Mouse (Mus musculus): ENCODE measurements around the gene Pafah1b2. TPM values are rescaled to one million over a fixed set of nuclear protein-coding genes. Genes with fewer than 3 reads are reported as not detected.

Gene Pafah1b2
- polyA plus RNA-seq, 1 experiment from 2014 or later: 224 TPM

DNA sequence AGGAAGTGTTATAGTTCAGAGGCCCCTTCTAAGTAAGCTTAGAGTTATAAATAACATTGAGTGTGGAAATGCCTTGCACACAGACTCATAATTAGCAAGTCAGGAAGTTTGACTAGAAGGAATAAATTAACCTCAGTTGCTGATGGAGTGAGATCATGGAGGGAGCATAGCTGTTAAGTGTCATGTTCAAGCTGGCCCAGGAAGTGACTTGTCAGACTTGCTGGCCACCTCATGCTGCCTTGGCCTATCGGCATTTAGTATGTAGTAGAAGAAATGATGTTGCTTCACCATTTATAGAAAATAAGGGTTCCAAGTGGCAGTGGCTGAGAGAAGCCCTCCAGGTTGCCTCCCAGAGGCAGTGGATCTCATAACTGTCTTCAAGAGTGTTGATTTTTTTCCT, 20.6 kb upstream of the Pafah1b2 start:
- Histone ChIP-seq H3K4me3 (ENCODE audit: low read depth, low read length) (no peak overlapping the region), H3K27me3 (ENCODE audit: control insufficient read depth, insufficient read depth, low read length) (no peaks in the 10 kb centered on the region), H3K36me3 (ENCODE audit: control insufficient read depth, insufficient read depth, low read length) (no peaks in the 10 kb centered on the region), H3K9ac (ENCODE audit: low read length) (no peak overlapping the region), H3K27ac (replicated peaks; ENCODE audit: low read depth, low read length) (no peak overlapping the region), H3K9me3 (ENCODE audit: control insufficient read depth, low read length) (no peaks in the 10 kb centered on the region), H3K4me2 (ENCODE audit: low read depth, severe bottlenecking) (no peak overlapping the region), H3K4me1 (ENCODE audit: control insufficient read depth, insufficient read depth, low read length) (peaks cover 18% of the 10 kb centered on the region)
- DNase-seq (ENCODE audit: low spot score) (no peak), ATAC-seq (ENCODE audit: insufficient number of reproducible peaks, low FRiP score, low TSS enrichment, low read depth) (no peak)
- 23% methylated on average over 1 of the region's 1 CpGs for WGBS

- H3K4me1 ChIP-seq (ENCODE audit: control insufficient read depth, insufficient read depth, low read length): peaks cover 18% of the 10 kb centered on the region
These were observed 19.7 kb upstream of the Pafah1b2 start for GRCm38 (mm10) chr9:46032190-46032589.

DNA sequence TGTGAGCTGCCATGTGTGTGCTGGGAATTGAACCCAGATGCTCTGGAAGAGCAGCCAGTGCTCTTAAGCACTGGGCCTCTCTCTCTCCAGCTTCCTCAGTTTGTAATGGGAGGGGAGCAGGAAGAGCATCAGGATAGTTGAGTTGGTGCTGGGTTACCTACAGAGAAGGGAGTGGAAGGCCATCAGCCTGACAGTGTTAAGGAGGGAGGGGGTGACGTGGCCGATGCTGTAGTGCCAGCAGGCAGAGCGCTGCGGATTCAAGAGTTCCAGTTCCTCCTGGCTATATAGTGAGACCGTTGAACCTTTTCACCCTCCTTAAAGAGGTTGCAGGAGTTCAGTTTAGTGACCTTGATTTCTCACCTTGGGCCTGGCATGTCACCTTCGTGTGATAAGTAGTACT, 18.5 kb upstream of the Pafah1b2 start:
- no peak for ATAC-seq (ENCODE audit: insufficient number of reproducible peaks, low FRiP score, low TSS enrichment, low read depth)
- Histone ChIP-seq H3K9ac (ENCODE audit: low read length) (no peak overlapping the region), H3K27me3 (ENCODE audit: control insufficient read depth, insufficient read depth, low read length) (no peaks in the 10 kb centered on the region), H3K4me2 (ENCODE audit: low read depth, severe bottlenecking) (no peak overlapping the region), H3K36me3 (ENCODE audit: control insufficient read depth, insufficient read depth, low read length) (no peaks in the 10 kb centered on the region), H3K4me3 (ENCODE audit: low read depth, low read length) (no peak overlapping the region), H3K4me1 (ENCODE audit: control insufficient read depth, insufficient read depth, low read length) (peaks cover 18% of the 10 kb centered on the region), H3K9me3 (ENCODE audit: control insufficient read depth, low read length) (no peaks in the 10 kb centered on the region), H3K27ac (replicated peaks; ENCODE audit: low read depth, low read length) (no peak overlapping the region)
- DNase-seq (ENCODE audit: low spot score): no peak
- WGBS: 52% methylated on average over 6 of the region's 6 CpGs

More at GRCm38 (mm10) chr9:46032190-46032589, 19.7 kb upstream of the Pafah1b2 start:
- no peaks in the 10 kb centered on the region for H3K36me3 ChIP-seq (ENCODE audit: control insufficient read depth, insufficient read depth, low read length)
- DNase-seq (ENCODE audit: low spot score) (no peak), ATAC-seq (ENCODE audit: insufficient number of reproducible peaks, low FRiP score, low TSS enrichment, low read depth) (no peak)
- no peak overlapping the region for H3K9ac ChIP-seq (ENCODE audit: low read length)
- no peak overlapping the region for H3K4me3 ChIP-seq (ENCODE audit: low read depth, low read length)
- H3K27ac ChIP-seq (replicated peaks; ENCODE audit: low read depth, low read length): no peak overlapping the region
- 71% methylated on average over 6 of the region's 6 CpGs for WGBS
- H3K27me3 ChIP-seq (ENCODE audit: control insufficient read depth, insufficient read depth, low read length): no peaks in the 10 kb centered on the region
- no peaks in the 10 kb centered on the region for H3K9me3 ChIP-seq (ENCODE audit: control insufficient read depth, low read length)
- no peak overlapping the region for H3K4me2 ChIP-seq (ENCODE audit: low read depth, severe bottlenecking)

DNA sequence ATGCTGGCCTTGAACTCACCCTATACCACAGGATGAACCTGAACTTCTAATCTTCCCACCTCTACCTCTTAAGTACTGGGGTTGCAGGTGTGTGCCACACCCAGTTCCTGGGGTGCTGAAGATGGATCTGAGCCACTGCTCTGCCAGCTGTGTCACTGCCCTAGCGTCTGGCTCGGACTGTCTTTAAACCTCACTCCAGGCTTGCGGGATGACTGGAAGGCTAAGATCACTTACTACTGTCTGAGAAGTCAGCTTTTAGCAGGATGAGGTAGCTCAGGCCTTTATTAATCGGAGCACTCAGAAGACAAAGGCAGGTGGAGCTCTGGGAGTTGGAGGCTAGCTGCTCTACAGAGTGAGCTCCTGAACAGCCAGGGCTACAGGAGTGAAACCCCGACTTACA, 17.7 kb upstream of the Pafah1b2 start:
- DNase-seq (ENCODE audit: low spot score): no peak
- Histone ChIP-seq H3K4me2 (ENCODE audit: low read depth, severe bottlenecking) (no peak overlapping the region), H3K27ac (replicated peaks; ENCODE audit: low read depth, low read length) (no peak overlapping the region), H3K36me3 (ENCODE audit: control insufficient read depth, insufficient read depth, low read length) (no peaks in the 10 kb centered on the region), H3K4me3 (ENCODE audit: low read depth, low read length) (no peak overlapping the region), H3K9me3 (ENCODE audit: control insufficient read depth, low read length) (no peaks in the 10 kb centered on the region), H3K27me3 (ENCODE audit: control insufficient read depth, insufficient read depth, low read length) (no peaks in the 10 kb centered on the region), H3K9ac (ENCODE audit: low read length) (no peak overlapping the region), H3K4me1 (ENCODE audit: control insufficient read depth, insufficient read depth, low read length) (peaks cover 16% of the 10 kb centered on the region)
- ATAC-seq (ENCODE audit: insufficient number of reproducible peaks, low FRiP score, low TSS enrichment, low read depth): no peak
- 75% methylated on average over 5 of the region's 5 CpGs for WGBS

GRCm38 (mm10) chr9:46029534-46029933, 17.0 kb upstream of the Pafah1b2 start:
- H3K36me3 ChIP-seq (ENCODE audit: control insufficient read depth, insufficient read depth, low read length): no peaks in the 10 kb centered on the region
- H3K9ac ChIP-seq (ENCODE audit: low read length): no peak overlapping the region
- H3K9me3 ChIP-seq (ENCODE audit: control insufficient read depth, low read length): no peaks in the 10 kb centered on the region
- DNase-seq (ENCODE audit: low spot score): no peak
- H3K4me1 ChIP-seq (ENCODE audit: control insufficient read depth, insufficient read depth, low read length): peaks cover 14% of the 10 kb centered on the region
- no peak for ATAC-seq (ENCODE audit: insufficient number of reproducible peaks, low FRiP score, low TSS enrichment, low read depth)
- 62% methylated on average over 6 of the region's 6 CpGs for WGBS
- H3K27me3 ChIP-seq (ENCODE audit: control insufficient read depth, insufficient read depth, low read length): no peaks in the 10 kb centered on the region
- H3K4me2 ChIP-seq (ENCODE audit: low read depth, severe bottlenecking): no peak overlapping the region
- no peak overlapping the region for H3K4me3 ChIP-seq (ENCODE audit: low read depth, low read length)
- no peak overlapping the region for H3K27ac ChIP-seq (replicated peaks; ENCODE audit: low read depth, low read length)

DNA sequence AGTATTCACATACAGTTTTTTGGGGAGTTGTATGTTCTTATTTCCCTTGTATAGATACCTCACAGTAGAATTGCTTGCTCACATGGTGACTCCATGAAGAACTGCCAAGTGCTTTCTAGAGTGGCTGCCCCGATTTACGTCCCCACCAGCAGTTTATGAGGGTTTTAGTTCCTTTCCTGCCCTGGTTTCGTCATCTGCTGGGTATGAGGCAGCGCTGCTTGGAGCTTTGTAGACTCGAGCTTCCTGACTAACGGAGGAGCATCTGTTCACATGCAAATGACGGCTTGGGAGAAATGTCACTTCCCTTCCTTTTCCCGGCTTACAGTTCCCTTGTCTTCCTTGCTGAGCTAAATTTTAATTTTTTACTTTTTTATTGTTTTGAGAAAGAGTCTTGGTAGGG, 15.5 kb upstream of the Pafah1b2 start:
- no peaks in the 10 kb centered on the region for H3K27me3 ChIP-seq (ENCODE audit: control insufficient read depth, insufficient read depth, low read length)
- H3K36me3 ChIP-seq (ENCODE audit: control insufficient read depth, insufficient read depth, low read length): no peaks in the 10 kb centered on the region
- H3K9ac ChIP-seq (ENCODE audit: low read length): no peak overlapping the region
- no peak overlapping the region for H3K4me2 ChIP-seq (ENCODE audit: low read depth, severe bottlenecking)
- DNase-seq (ENCODE audit: low spot score) (no peak), ATAC-seq (ENCODE audit: insufficient number of reproducible peaks, low FRiP score, low TSS enrichment, low read depth) (no peak)
- no peak overlapping the region for H3K4me3 ChIP-seq (ENCODE audit: low read depth, low read length)
- H3K27ac ChIP-seq (replicated peaks; ENCODE audit: low read depth, low read length): no peak overlapping the region
- H3K4me1 ChIP-seq (ENCODE audit: control insufficient read depth, insufficient read depth, low read length): peaks cover 12% of the 10 kb centered on the region
- WGBS: 32% methylated on average over 8 of the region's 8 CpGs
- no peaks in the 10 kb centered on the region for H3K9me3 ChIP-seq (ENCODE audit: control insufficient read depth, low read length)

DNA sequence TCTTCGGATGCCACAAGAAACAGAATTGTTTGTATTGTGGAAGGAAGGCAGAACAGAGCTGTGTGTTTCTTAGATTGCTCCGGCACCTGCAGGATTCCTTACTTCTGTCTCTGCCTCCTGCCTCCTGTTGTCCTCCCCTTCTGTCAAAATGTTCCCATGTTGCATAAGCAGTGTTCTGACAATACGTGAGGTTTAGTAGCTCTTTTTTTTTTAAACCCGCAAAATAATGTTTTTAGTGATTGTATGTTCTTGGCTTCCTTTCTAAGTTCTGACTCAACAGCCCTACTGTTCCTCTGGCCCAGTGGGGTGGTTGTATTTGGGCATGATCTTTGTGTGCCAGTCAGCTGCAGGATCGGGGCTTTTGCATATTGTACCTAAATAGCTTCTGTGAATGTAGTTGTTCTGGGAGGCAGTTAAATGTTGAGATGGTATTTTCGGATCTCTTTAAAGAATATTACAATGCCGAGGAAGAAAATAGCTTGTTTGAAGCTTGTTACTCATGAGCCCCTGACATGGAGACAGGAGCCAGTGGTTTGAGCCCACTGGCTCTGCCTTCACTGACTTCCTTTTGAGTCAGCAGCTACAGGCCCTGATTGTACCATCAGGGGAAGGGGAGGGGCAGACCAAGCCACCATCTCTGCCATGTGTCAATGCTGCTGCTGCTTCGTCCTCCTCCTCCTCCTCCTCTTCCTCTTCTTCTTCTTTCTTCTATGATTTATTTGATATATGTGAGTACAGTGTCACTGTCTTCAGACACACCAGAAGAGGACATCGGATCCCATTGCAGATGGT, 13.8 kb upstream of the Pafah1b2 start:
- ATAC-seq (ENCODE audit: insufficient number of reproducible peaks, low FRiP score, low TSS enrichment, low read depth): no peak
- Histone ChIP-seq H3K36me3 (ENCODE audit: control insufficient read depth, insufficient read depth, low read length) (no peaks in the 10 kb centered on the region), H3K4me3 (ENCODE audit: low read depth, low read length) (no peak overlapping the region), H3K4me2 (ENCODE audit: low read depth, severe bottlenecking) (no peak overlapping the region), H3K4me1 (ENCODE audit: control insufficient read depth, insufficient read depth, low read length) (no peaks in the 10 kb centered on the region), H3K27ac (replicated peaks; ENCODE audit: low read depth, low read length) (no peak overlapping the region), H3K9ac (ENCODE audit: low read length) (no peak overlapping the region), H3K9me3 (ENCODE audit: control insufficient read depth, low read length) (no peaks in the 10 kb centered on the region), H3K27me3 (ENCODE audit: control insufficient read depth, insufficient read depth, low read length) (no peaks in the 10 kb centered on the region)
- 92% methylated on average over 9 of the region's 9 CpGs for WGBS
- no peak for DNase-seq (ENCODE audit: low spot score)

- 94% methylated on average over 11 of the region's 11 CpGs for WGBS
- Histone ChIP-seq H3K4me3 (ENCODE audit: low read depth, low read length) (no peak overlapping the region), H3K9ac (ENCODE audit: low read length) (no peak overlapping the region), H3K27me3 (ENCODE audit: control insufficient read depth, insufficient read depth, low read length) (no peaks in the 10 kb centered on the region), H3K4me1 (ENCODE audit: control insufficient read depth, insufficient read depth, low read length) (no peaks in the 10 kb centered on the region), H3K27ac (replicated peaks; ENCODE audit: low read depth, low read length) (no peak overlapping the region), H3K36me3 (ENCODE audit: control insufficient read depth, insufficient read depth, low read length) (peaks cover 2% of the 10 kb centered on the region), H3K4me2 (ENCODE audit: low read depth, severe bottlenecking) (no peak overlapping the region), H3K9me3 (ENCODE audit: control insufficient read depth, low read length) (no peaks in the 10 kb centered on the region)
- DNase-seq (ENCODE audit: low spot score) (no peak), ATAC-seq (ENCODE audit: insufficient number of reproducible peaks, low FRiP score, low TSS enrichment, low read depth) (no peak)
These were observed 11.1 kb upstream of the Pafah1b2 start for GRCm38 (mm10) chr9:46023591-46023990.

GRCm38 (mm10) chr9:46019975-46020374, 7.5 kb upstream of the Pafah1b2 start:
- 79% methylated on average over 6 of the region's 6 CpGs for WGBS
- H3K4me3 ChIP-seq (ENCODE audit: low read depth, low read length): no peak overlapping the region
- no peaks in the 10 kb centered on the region for H3K9me3 ChIP-seq (ENCODE audit: control insufficient read depth, low read length)
- peaks cover 4% of the 10 kb centered on the region for H3K4me1 ChIP-seq (ENCODE audit: control insufficient read depth, insufficient read depth, low read length)
- no peak overlapping the region for H3K27ac ChIP-seq (replicated peaks; ENCODE audit: low read depth, low read length)
- H3K4me2 ChIP-seq (ENCODE audit: low read depth, severe bottlenecking): no peak overlapping the region
- H3K36me3 ChIP-seq (ENCODE audit: control insufficient read depth, insufficient read depth, low read length): peaks cover 2% of the 10 kb centered on the region
- no peaks in the 10 kb centered on the region for H3K27me3 ChIP-seq (ENCODE audit: control insufficient read depth, insufficient read depth, low read length)
- no peak overlapping the region for H3K9ac ChIP-seq (ENCODE audit: low read length)
- DNase-seq (ENCODE audit: low spot score) (no peak), ATAC-seq (ENCODE audit: insufficient number of reproducible peaks, low FRiP score, low TSS enrichment, low read depth) (no peak)

All from limb, embryonic 11.5 days (tissue).